Mouse (Mus musculus) G1E (cell line): ENCODE results near the gene Mex3d.

Source experiments
- CTCF ChIP-seq: IDR thresholded peaks from 2 replicates; pipeline ENCODE4 v1.5.1; 2012; ENCODE audit warnings: low read depth, low read length, inconsistent platforms, mixed read lengths
- GATA1 ChIP-seq: IDR thresholded peaks from 2 replicates; pipeline ENCODE4 v1.6.1; 2012; ENCODE audit warnings: borderline replicate concordance, low read length, inconsistent platforms, mixed read lengths

- TF ChIP-seq CTCF (no peak), GATA1 (no peak)
Observed at GRCm38 (mm10) chr10:80412656-80413541, 25.4 kb upstream of the Mex3d start.
